Mouse (Mus musculus) MEL (cell line): ENCODE measurements around the gene Ldb1. TPM values are rescaled to one million over a fixed set of nuclear protein-coding genes. Genes with fewer than 3 reads are reported as not detected.

ENCODE experiments used
- DNase-seq: peaks from one replicate; pipeline ENCODE4 v3.0.0; 2011; ENCODE audit warnings: low read depth, low spot score
- H3K27ac ChIP-seq: 2 replicates; pipeline ENCODE4 v1.5.1; 2012; ENCODE audit warnings: low read depth, mild to moderate bottlenecking, control low read depth, low read length, moderate library complexity; ENCODE audit not compliant: control insufficient read depth
- H3K27me3 ChIP-seq, 2 experiments: fragments of 150-350 bp in 1 of 2; sonication (generic) in 1 of 2; 2 replicates each; pipeline ENCODE4 v1.6.1; 2012; ENCODE audit warnings: low read length in 2 of 2, mild to moderate bottlenecking in 2 of 2, improper control_type of control experiment in 1 of 2, moderate library complexity in 1 of 2; ENCODE audit not compliant: insufficient read depth in 2 of 2, control insufficient read depth in 1 of 2
- H3K36me3 ChIP-seq, 2 experiments: 2 replicates each; pipeline ENCODE4 v1.6.1; 2012 to 2014; ENCODE audit warnings: low read length in 2 of 2, improper control_type of control experiment in 1 of 2, inconsistent platforms in 1 of 2, mild to moderate bottlenecking in 1 of 2; ENCODE audit not compliant: insufficient read depth in 2 of 2, control insufficient read depth in 1 of 2
- H3K4me1 ChIP-seq, 2 experiments: fragments of 150-350 bp in 1 of 2; sonication (generic) in 1 of 2; 2 replicates each; pipeline ENCODE4 v1.6.1; 2012; ENCODE audit warnings: low read length in 2 of 2, improper control_type of control experiment in 1 of 2, mild to moderate bottlenecking in 1 of 2; ENCODE audit not compliant: insufficient read depth in 2 of 2, control insufficient read depth in 1 of 2
- H3K4me3 ChIP-seq, 2 experiments: fragments of 150-350 bp in 1 of 2; sonication (generic) in 1 of 2; 2 replicates each; pipeline ENCODE4 v1.5.1; 2012; ENCODE audit warnings: low read depth in 2 of 2, low read length in 2 of 2, mild to moderate bottlenecking in 2 of 2, moderate library complexity in 2 of 2, control low read depth in 1 of 2, improper control_type of control experiment in 1 of 2; ENCODE audit not compliant: control insufficient read depth in 1 of 2, insufficient read depth in 1 of 2
- H3K79me2 ChIP-seq: 2 replicates; pipeline ENCODE4 v1.6.1; 2012; ENCODE audit warnings: mild to moderate bottlenecking, low read length, moderate library complexity; ENCODE audit not compliant: control insufficient read depth, poor library complexity, insufficient read depth
- H3K9ac ChIP-seq: 2 replicates; pipeline ENCODE4 v1.6.1; 2012; ENCODE audit warnings: low read depth, mild to moderate bottlenecking, control low read depth, low read length, moderate library complexity; ENCODE audit not compliant: control insufficient read depth, poor library complexity, severe bottlenecking
- H3K9me3 ChIP-seq: fragments of 150-350 bp; sonication (generic); replicated peaks from 2 replicates; pipeline ENCODE4 v1.6.1; 2012; ENCODE audit warnings: mild to moderate bottlenecking, low read length, improper control_type of control experiment, moderate library complexity; ENCODE audit not compliant: insufficient read depth
- BHLHE40 ChIP-seq: IDR thresholded peaks from 2 replicates; pipeline ENCODE4 v1.6.1; 2012; ENCODE audit warnings: low read depth, mild to moderate bottlenecking, inconsistent platforms, low read length, improper control_type of control experiment, borderline replicate concordance
- CHD1 ChIP-seq: IDR thresholded peaks from 2 replicates; pipeline ENCODE4 v1.6.1; 2012; ENCODE audit warnings: low read depth, mild to moderate bottlenecking, inconsistent platforms, low read length, improper control_type of control experiment
- CHD2 ChIP-seq: IDR thresholded peaks from 2 replicates; pipeline ENCODE4 v1.6.1; 2011; ENCODE audit warnings: low read length, improper control_type of control experiment
- CTCF ChIP-seq, 3 experiments: IDR thresholded peaks in 2 of 3; conservative IDR thresholded peaks in 1 of 3; 2 replicates each; pipeline ENCODE4 v1.5.1; 2011 to 2012; ENCODE audit warnings: low read length in 3 of 3, low read depth in 2 of 3, mild to moderate bottlenecking in 2 of 3, improper control_type of control experiment in 1 of 3, inconsistent platforms in 1 of 3, mixed read lengths in 1 of 3, moderate library complexity in 1 of 3; ENCODE audit not compliant: control insufficient read depth in 1 of 3, insufficient read depth in 1 of 3, poor library complexity in 1 of 3, severe bottlenecking in 1 of 3
- E2F4 ChIP-seq: IDR thresholded peaks from 2 replicates; pipeline ENCODE4 v1.6.1; 2011; ENCODE audit warnings: low read depth, low read length, improper control_type of control experiment, borderline replicate concordance
- EP300 ChIP-seq, 2 experiments: IDR thresholded peaks; 2 replicates each; pipeline ENCODE4 v1.6.1; 2011; ENCODE audit warnings: improper control_type of control experiment in 2 of 2, low read length in 2 of 2, low read depth in 1 of 2, mild to moderate bottlenecking in 1 of 2
- ETS1 ChIP-seq: IDR thresholded peaks from 2 replicates; pipeline ENCODE4 v1.6.1; 2012; ENCODE audit warnings: low read depth, mild to moderate bottlenecking, inconsistent platforms, low read length, improper control_type of control experiment, moderate library complexity
- GABPA ChIP-seq: IDR thresholded peaks from 2 replicates; pipeline ENCODE4 v1.6.1; 2012; ENCODE audit warnings: low read depth, mild to moderate bottlenecking, inconsistent platforms, low read length, improper control_type of control experiment, moderate library complexity
- GATA1 ChIP-seq: IDR thresholded peaks from 2 replicates; pipeline ENCODE4 v1.6.1; 2011; ENCODE audit warnings: low read depth, low read length, improper control_type of control experiment
- HCFC1 ChIP-seq: IDR thresholded peaks from 2 replicates; pipeline ENCODE4 v1.6.1; 2012; ENCODE audit warnings: low read depth, mild to moderate bottlenecking, inconsistent platforms, low read length, improper control_type of control experiment, moderate library complexity
- KAT2A ChIP-seq: conservative IDR thresholded peaks from 2 replicates; pipeline ENCODE4 v1.6.1; 2012; ENCODE audit warnings: low read depth, low read length, improper control_type of control experiment, inconsistent platforms
- MAFK ChIP-seq: IDR thresholded peaks from 2 replicates; pipeline ENCODE4 v1.6.1; 2011; ENCODE audit warnings: low read depth, mild to moderate bottlenecking, low read length, improper control_type of control experiment, borderline replicate concordance
- MAX ChIP-seq: IDR thresholded peaks from 2 replicates; pipeline ENCODE4 v1.6.1; 2011; ENCODE audit warnings: low read length, improper control_type of control experiment
- MAZ ChIP-seq: IDR thresholded peaks from 2 replicates; pipeline ENCODE4 v1.6.1; 2012; ENCODE audit warnings: low read depth, mild to moderate bottlenecking, inconsistent platforms, low read length, improper control_type of control experiment
- MEF2A ChIP-seq: IDR thresholded peaks from 2 replicates; pipeline ENCODE4 v1.6.1; 2014; ENCODE audit warnings: low read depth, mild to moderate bottlenecking, inconsistent platforms, low read length, improper control_type of control experiment; ENCODE audit not compliant: poor library complexity, insufficient replicate concordance, severe bottlenecking; ENCODE audit errors: extremely low read depth
- MYB ChIP-seq: IDR thresholded peaks from 2 replicates; pipeline ENCODE4 v1.6.1; 2011; ENCODE audit warnings: mild to moderate bottlenecking, low read depth, low read length, improper control_type of control experiment
- MYC ChIP-seq: IDR thresholded peaks from 2 replicates; pipeline ENCODE4 v1.6.1; 2011; ENCODE audit warnings: low read depth, mild to moderate bottlenecking, low read length, improper control_type of control experiment, moderate library complexity
- NELFE ChIP-seq: IDR thresholded peaks from 2 replicates; pipeline ENCODE4 v1.6.1; 2011; ENCODE audit warnings: low read depth, low read length, improper control_type of control experiment
- POLR2AphosphoS2 ChIP-seq: IDR thresholded peaks from 2 replicates; pipeline ENCODE4 v1.6.1; 2011; ENCODE audit warnings: low read length, improper control_type of control experiment
- RAD21 ChIP-seq: IDR thresholded peaks from 2 replicates; pipeline ENCODE4 v1.6.1; 2011; ENCODE audit warnings: mild to moderate bottlenecking, low read depth, low read length, improper control_type of control experiment
- RCOR1 ChIP-seq: IDR thresholded peaks from 2 replicates; pipeline ENCODE4 v1.6.1; 2012; ENCODE audit warnings: low read depth, mild to moderate bottlenecking, inconsistent platforms, low read length, improper control_type of control experiment
- SIN3A ChIP-seq: IDR thresholded peaks from 2 replicates; pipeline ENCODE4 v1.6.1; 2012; ENCODE audit warnings: low read length, improper control_type of control experiment, inconsistent platforms
- SMC3 ChIP-seq: IDR thresholded peaks from 2 replicates; pipeline ENCODE4 v1.6.1; 2011; ENCODE audit warnings: low read depth, low read length, improper control_type of control experiment
- TCF12 ChIP-seq: IDR thresholded peaks from 2 replicates; pipeline ENCODE4 v1.6.1; 2014; ENCODE audit warnings: low read depth, mild to moderate bottlenecking, inconsistent platforms, low read length, improper control_type of control experiment, moderate library complexity
- USF2 ChIP-seq, 2 experiments: IDR thresholded peaks; 2 replicates each; pipeline ENCODE4 v1.6.1; 2011 to 2012; ENCODE audit warnings: improper control_type of control experiment in 2 of 2, low read length in 2 of 2, borderline replicate concordance in 1 of 2, inconsistent platforms in 1 of 2, low read depth in 1 of 2, mild to moderate bottlenecking in 1 of 2; ENCODE audit not compliant: insufficient read depth in 1 of 2
- ZKSCAN1 ChIP-seq: IDR thresholded peaks from 2 replicates; pipeline ENCODE4 v1.6.1; 2012; ENCODE audit warnings: low read depth, mild to moderate bottlenecking, inconsistent platforms, low read length, improper control_type of control experiment, moderate library complexity
- polyA plus RNA-seq, 2 experiments: library from polyadenylated mRNA; stranded (reverse) in 1 of 2; unstranded in 1 of 2; fragments of >175 nt in 1 of 2; fragments of >200 nt in 1 of 2; gene quantifications; 2 replicates each; pipeline versions ENCODE4 v1.2.1 to v1.2.4; 2012; ENCODE audit warnings: low replicate concordance in 2 of 2, low read depth in 1 of 2; ENCODE audit not compliant: insufficient read length in 2 of 2, insufficient read depth in 1 of 2, missing spikeins in 1 of 2
- total RNA-seq: library from RNA; depleted of rRNA; stranded (reverse); fragments of 300-350 nt; gene quantifications from 2 replicates; pipeline ENCODE4 v1.2.3, GENCODE M21; 2012

Ldb1 gene
- total and polyA plus RNA-seq, 3 experiments: 357 to 842 (median 632) TPM

DNA sequence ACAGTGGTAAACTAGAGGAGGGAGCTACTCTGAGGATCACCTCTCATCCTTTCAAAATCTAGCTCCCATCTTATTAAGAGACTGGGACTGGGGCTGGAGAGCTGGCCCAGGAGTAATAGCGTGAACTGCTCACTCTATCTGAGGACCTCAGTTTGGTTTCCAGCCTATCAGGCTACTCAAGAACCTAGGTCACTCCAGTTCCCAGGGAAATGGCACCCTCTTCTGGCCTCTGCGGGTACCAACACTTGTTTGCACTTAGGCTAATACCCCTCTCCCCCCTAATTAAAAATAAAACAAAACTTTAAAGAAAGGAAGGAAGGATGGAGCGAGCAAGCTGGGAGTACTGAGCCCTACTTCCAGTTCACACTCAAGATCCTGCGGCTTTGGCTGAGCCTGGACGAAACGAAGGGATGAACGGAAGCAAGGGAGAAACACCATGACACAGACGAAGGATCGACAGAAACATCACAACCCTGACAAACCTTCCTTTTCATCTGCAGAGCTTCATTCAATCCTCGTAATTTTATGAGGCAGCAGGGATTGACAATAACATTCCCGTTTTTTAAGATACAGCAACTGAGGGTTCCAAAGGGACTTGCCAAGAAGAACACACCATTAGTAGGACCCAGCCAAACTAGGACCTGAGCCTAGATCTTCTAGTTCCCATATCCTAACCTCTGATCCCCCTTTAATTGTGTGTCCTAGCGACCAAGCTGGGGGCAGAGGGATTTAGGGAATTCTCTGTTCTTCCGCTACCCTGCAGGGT is 8.4 kb downstream of the Ldb1 start (continued):
- TF ChIP-seq MAZ (no peak), SIN3A (no peak), POLR2AphosphoS2 (no peak), RCOR1 (0 out of 2 replicates have a peak, but pooled peaks have one; percentile 6), MAX (no peak), TCF12 (0 out of 2 replicates have a peak, but pooled peaks have one; percentile 28), EP300 (IDR thresholded peaks at IDR 0.05; ENCODE audit: low read depth in 1 of 2, low read length in 2 of 2) (no peak; a peak in 1 of 4 replicates), ETS1 (0 out of 2 replicates have a peak, but pooled peaks have one; percentile 51), MAFK (no peak), HCFC1 (no peak), ZKSCAN1 (no peak), GABPA (no peak), NELFE (no peak), KAT2A (no peak), CHD2 (no peak), RAD21 (peak; percentile 49)

DNA sequence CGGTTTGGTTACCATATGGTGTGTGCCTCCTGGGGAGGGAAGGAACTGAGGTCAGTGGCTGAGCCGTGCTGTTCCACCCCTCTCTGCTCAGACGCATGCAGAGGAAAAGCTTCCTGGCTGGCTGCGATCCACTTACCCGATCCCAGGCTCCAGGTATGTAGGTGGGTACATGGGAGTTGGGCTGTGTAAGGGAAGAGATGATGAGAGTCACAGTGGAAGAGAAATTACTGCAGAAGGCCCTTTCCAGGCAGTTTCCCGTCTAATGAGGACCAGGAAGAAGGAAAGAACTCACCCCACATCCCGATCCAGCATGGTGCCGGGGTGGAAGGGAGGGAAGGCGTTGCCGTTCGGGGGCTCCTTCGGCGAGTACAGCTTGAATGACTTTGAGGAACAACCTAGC is 9.0 kb downstream of the Ldb1 start:
- Histone ChIP-seq H3K9ac (peak overlapping the region; percentile 46), H3K27ac (peak overlapping the region; percentile 99), H3K9me3 (no peaks in the 10 kb centered on the region), H3K4me3 (peak overlapping the region; percentile 76 to 85), H3K36me3 (peaks cover 22 to 29% of the 10 kb centered on the region in 2 experiments), H3K79me2 (peaks cover 59% of the 10 kb centered on the region)
- DNase-seq: no peak
- TF ChIP-seq MYB: no peak
- TF ChIP-seq E2F4: no peak
- no peak for TF ChIP-seq USF2 (IDR thresholded peaks at IDR 0.05; ENCODE audit: borderline replicate concordance in 1 of 2, insufficient read depth in 1 of 2, low read depth in 1 of 2, low read length in 2 of 2)
- no peak for TF ChIP-seq MAX
- TF ChIP-seq SMC3: no peak
- no peak for TF ChIP-seq CHD1
- TF ChIP-seq MEF2A: no peak
- TF ChIP-seq MAZ: no peak
- TF ChIP-seq BHLHE40: no peak
- TF ChIP-seq MYC: no peak
- no peak for TF ChIP-seq GATA1
- TF ChIP-seq CTCF (IDR thresholded peaks at IDR 0.05 in 2 of 3, conservative IDR thresholded peaks at IDR 0.05 in 1 of 3; ENCODE audit: control insufficient read depth in 1 of 3, insufficient read depth in 1 of 3, low read depth in 2 of 3, low read length in 3 of 3, poor library complexity in 1 of 3, severe bottlenecking in 1 of 3): no peak
- TF ChIP-seq ZKSCAN1: no peak
- TF ChIP-seq EP300 (IDR thresholded peaks at IDR 0.05; ENCODE audit: low read depth in 1 of 2, low read length in 2 of 2): no peak
- no peak for TF ChIP-seq KAT2A
- TF ChIP-seq, all 39 proteins: peak for 0
- H3K27me3 ChIP-seq: no peaks in the 10 kb centered on the region
- peaks cover 8 to 26% of the 10 kb centered on the region in 2 experiments for H3K4me1 ChIP-seq
